Mouse (Mus musculus) cerebellum, adult 18-20 months (tissue): ENCODE measurements around the gene Tecpr2.

Experiments
- DNase-seq, 2 experiments: peaks; one replicate each; pipeline ENCODE4 v3.0.0; 2021

Tecpr2 gene

GRCm38 (mm10) chr12:111008500-111009490, 119.7 kb downstream of the Tecpr2 start:
- DNase-seq = peak; percentile 50 to 53

- DNase-seq = no peak
Measured at GRCm38 (mm10) chr12:111009615-111010257, 120.7 kb downstream of the Tecpr2 start.

GRCm38 (mm10) chr12:111016807-111017206, 127.7 kb downstream of the Tecpr2 start:
- no peak for DNase-seq

GRCm38 (mm10) chr12:111018068-111018467, 129.0 kb downstream of the Tecpr2 start:
- no peak for DNase-seq

GRCm38 (mm10) chr12:111019086-111019485, 130.0 kb downstream of the Tecpr2 start:
- DNase-seq = no peak

GRCm38 (mm10) chr12:111021138-111021537, 132.1 kb downstream of the Tecpr2 start:
- no peak for DNase-seq

- DNase-seq = no peak
Measured at GRCm38 (mm10) chr12:111021577-111021976, 132.5 kb downstream of the Tecpr2 start.
